Mouse (Mus musculus) limb, embryonic 12.5 days (tissue): Measurements from ENCODE around the gene Olfr221. TPM values are rescaled to one million over a fixed set of nuclear protein-coding genes. Genes with fewer than 3 reads are reported as not detected.

ENCODE experiments used
- ATAC-seq: fragments of 200-750 bp; cut with Nextera tagmentation; 2 replicates; pipeline ENCODE4 v1.8.0; 2017; ENCODE audit warnings: low read depth, moderate TSS enrichment; ENCODE audit not compliant: insufficient number of reproducible peaks, insufficient read depth, low FRiP score, low TSS enrichment
- H3K27ac ChIP-seq: fragments of 300-500 bp; sonication (generic); 2 replicates; pipeline ENCODE4 v1.5.1; 2016; ENCODE audit warnings: mild to moderate bottlenecking, moderate library complexity
- H3K27me3 ChIP-seq: fragments of 300-500 bp; sonication (generic); 2 replicates; pipeline ENCODE4 v1.6.1; 2016; ENCODE audit warnings: mild to moderate bottlenecking, moderate library complexity
- H3K36me3 ChIP-seq: fragments of 300-500 bp; sonication (generic); 2 replicates; pipeline ENCODE4 v1.6.1; 2016; ENCODE audit warnings: mild to moderate bottlenecking, moderate library complexity
- H3K4me1 ChIP-seq: fragments of 300-500 bp; sonication (generic); replicated peaks from 2 replicates; pipeline ENCODE4 v1.6.1; 2016
- H3K4me2 ChIP-seq: fragments of 300-500 bp; sonication (generic); 2 replicates; pipeline ENCODE4 v1.6.1; 2016; ENCODE audit warnings: mild to moderate bottlenecking, moderate library complexity
- H3K4me3 ChIP-seq: fragments of 300-500 bp; sonication (generic); replicated peaks from 2 replicates; pipeline ENCODE4 v1.5.1; 2016; ENCODE audit warnings: mild to moderate bottlenecking
- H3K9ac ChIP-seq: fragments of 300-500 bp; sonication (generic); replicated peaks from 2 replicates; pipeline ENCODE4 v1.6.1; 2016; ENCODE audit warnings: mild to moderate bottlenecking, moderate library complexity
- H3K9me3 ChIP-seq: fragments of 300-500 bp; sonication (generic); 2 replicates; pipeline ENCODE4 v1.6.1; 2016; ENCODE audit warnings: mild to moderate bottlenecking, moderate library complexity
- WGBS: fragments of 180-500 bp; shearing (Covaris S2); methylation state at CpG from one replicate; pipeline ENCODE4 v1.1.7; 2016; 5-methylcytosine and 5-hydroxymethylcytosine counted together
- polyA plus RNA-seq: library from polyadenylated mRNA; unstranded; fragments of >200 nt; fragmentation: Nextera tagmentation; extraction: Ambion mirVana; gene quantifications from 2 replicates; pipeline ENCODE4 v1.2.1, GENCODE M21; 2016

Gene Olfr221
- polyA plus RNA-seq, 1 experiment from 2014 or later: not detected

GRCm38 (mm10) chr14:52019051-52019589 is 23.1 kb downstream of the Olfr221 start:
- ATAC-seq: peak; percentile 3
- no peaks in the 10 kb centered on the region for H3K27me3 ChIP-seq
- peak overlapping the region; percentile 65 for H3K4me3 ChIP-seq
- peaks cover 41% of the 10 kb centered on the region for H3K4me1 ChIP-seq
- no peaks in the 10 kb centered on the region for H3K36me3 ChIP-seq
- peak overlapping the region; percentile 99 for H3K27ac ChIP-seq
- H3K9ac ChIP-seq: peak overlapping the region; percentile 87
- peak overlapping the region; percentile 66 for H3K4me2 ChIP-seq
- H3K9me3 ChIP-seq: no peaks in the 10 kb centered on the region
- 36% methylated on average over 12 of the region's 12 CpGs for WGBS

- H3K9ac ChIP-seq: peak overlapping the region; percentile 87; the same call in 1 of the 2 replicates
- no peaks in the 10 kb centered on the region for H3K36me3 ChIP-seq
- whole genome bisulfite sequencing: 87% methylated on average over 15 of the region's 15 CpGs
- H3K27me3 ChIP-seq: no peaks in the 10 kb centered on the region
- no peak for ATAC-seq
- peak overlapping the region; percentile 99; the same call in 1 of the 2 replicates for H3K27ac ChIP-seq
- H3K4me3 ChIP-seq: peak overlapping the region; percentile 65
- H3K4me1 ChIP-seq: peaks cover 41% of the 10 kb centered on the region
- H3K9me3 ChIP-seq: no peaks in the 10 kb centered on the region
- peak overlapping the region; percentile 66 for H3K4me2 ChIP-seq
Observed at GRCm38 (mm10) chr14:52018248-52019050, 23.8 kb downstream of the Olfr221 start.

- H3K9me3 ChIP-seq: no peaks in the 10 kb centered on the region
- H3K4me3 ChIP-seq: no peak overlapping the region
- no peak overlapping the region for H3K27ac ChIP-seq
- no peak overlapping the region for H3K9ac ChIP-seq
- peaks cover 44% of the 10 kb centered on the region for H3K4me1 ChIP-seq
- 73% methylated on average over 4 of the region's 4 CpGs for WGBS
- H3K4me2 ChIP-seq: no peak overlapping the region
- no peak for ATAC-seq
- H3K36me3 ChIP-seq: no peaks in the 10 kb centered on the region
- H3K27me3 ChIP-seq: no peaks in the 10 kb centered on the region
Observed at GRCm38 (mm10) chr14:52017662-52018061, 24.6 kb downstream of the Olfr221 start.

- H3K4me1 ChIP-seq: peaks cover 45% of the 10 kb centered on the region
- no peak overlapping the region for H3K4me3 ChIP-seq
- no peaks in the 10 kb centered on the region for H3K27me3 ChIP-seq
- no peaks in the 10 kb centered on the region for H3K9me3 ChIP-seq
- no peak for ATAC-seq
- H3K4me2 ChIP-seq: no peak overlapping the region
- WGBS: 78% methylated on average over 13 of the region's 13 CpGs
- H3K36me3 ChIP-seq: no peaks in the 10 kb centered on the region
- no peak overlapping the region for H3K27ac ChIP-seq
- H3K9ac ChIP-seq: peak overlapping the region; percentile 27; the same call in 1 of the 2 replicates
Observed at GRCm38 (mm10) chr14:52016625-52017405, 25.4 kb downstream of the Olfr221 start.

GRCm38 (mm10) chr14:52015445-52016100 is 26.7 kb downstream of the Olfr221 start, which contains the start of gene Tmem253:
Tmem253 (plus strand) TSS chr14:52015658.
- peak within 1 kb of the TSS; percentile 89 for H3K9ac ChIP-seq
- H3K27me3 ChIP-seq: no peaks in the 10 kb centered on the region
- peaks cover 48% of the 10 kb centered on the region for H3K4me1 ChIP-seq
- H3K36me3 ChIP-seq: no peaks in the 10 kb centered on the region
- 41% methylated on average over 6 of the region's 6 CpGs for WGBS
- peak within 1 kb of the TSS; percentile 60 for H3K4me2 ChIP-seq
- no peak for ATAC-seq
- peak within 1 kb of the TSS; percentile 67 for H3K4me3 ChIP-seq
- no peaks in the 10 kb centered on the region for H3K9me3 ChIP-seq
- H3K27ac ChIP-seq: peak within 1 kb of the TSS; percentile 96

- no peak for ATAC-seq
- Histone ChIP-seq H3K4me3 (peak overlapping the region; percentile 67), H3K36me3 (no peaks in the 10 kb centered on the region), H3K4me2 (peak overlapping the region; percentile 60), H3K27ac (peak overlapping the region; percentile 96), H3K4me1 (peaks cover 55% of the 10 kb centered on the region), H3K27me3 (no peaks in the 10 kb centered on the region), H3K9me3 (no peaks in the 10 kb centered on the region), H3K9ac (peak overlapping the region; percentile 89)
- under 1% methylated on average over 14 of the region's 28 CpGs for WGBS
Observed at GRCm38 (mm10) chr14:52014761-52015311, 27.4 kb downstream of the Olfr221 start.

- peak overlapping the region; percentile 67 for H3K4me3 ChIP-seq
- no peaks in the 10 kb centered on the region for H3K9me3 ChIP-seq
- H3K27me3 ChIP-seq: no peaks in the 10 kb centered on the region
- peak overlapping the region; percentile 89 for H3K9ac ChIP-seq
- peaks cover 60% of the 10 kb centered on the region for H3K4me1 ChIP-seq
- H3K4me2 ChIP-seq: peak overlapping the region; percentile 60
- H3K27ac ChIP-seq: peak overlapping the region; percentile 96
- peaks cover 3% of the 10 kb centered on the region; the same call in 1 of the 2 replicates for H3K36me3 ChIP-seq
- 7% methylated on average over 5 of the region's 80 CpGs for WGBS
- no peak for ATAC-seq
Observed at GRCm38 (mm10) chr14:52014271-52014760, 27.9 kb downstream of the Olfr221 start.

- under 1% methylated on average over 19 of the region's 24 CpGs for WGBS
- Histone ChIP-seq H3K4me3 (peak overlapping the region; percentile 67), H3K4me2 (peak overlapping the region; percentile 60), H3K9ac (peak overlapping the region; percentile 89), H3K4me1 (peaks cover 61% of the 10 kb centered on the region), H3K27me3 (no peaks in the 10 kb centered on the region), H3K27ac (peak overlapping the region; percentile 96), H3K36me3 (peaks cover 9% of the 10 kb centered on the region; the same call in 1 of the 2 replicates), H3K9me3 (no peaks in the 10 kb centered on the region)
- peak; percentile 18; the same call in 1 of the 2 replicates for ATAC-seq
Observed at GRCm38 (mm10) chr14:52013771-52014219, 28.5 kb downstream of the Olfr221 start.

GRCm38 (mm10) chr14:52013021-52013610 is 29.1 kb downstream of the Olfr221 start:
- Histone ChIP-seq H3K27ac (peak overlapping the region; percentile 96), H3K9me3 (no peaks in the 10 kb centered on the region), H3K4me2 (peak overlapping the region; percentile 60), H3K4me3 (peak overlapping the region; percentile 67), H3K27me3 (no peaks in the 10 kb centered on the region), H3K36me3 (peaks cover 15% of the 10 kb centered on the region), H3K4me1 (peaks cover 63% of the 10 kb centered on the region), H3K9ac (peak overlapping the region; percentile 89)
- 49% methylated on average over 8 of the region's 8 CpGs for WGBS
- no peak for ATAC-seq

- H3K4me1 ChIP-seq: peaks cover 63% of the 10 kb centered on the region
- ATAC-seq: no peak
- no peaks in the 10 kb centered on the region for H3K27me3 ChIP-seq
- peak overlapping the region; percentile 96 for H3K27ac ChIP-seq
- peak overlapping the region; percentile 60 for H3K4me2 ChIP-seq
- no peak overlapping the region for H3K9ac ChIP-seq
- H3K36me3 ChIP-seq: peaks cover 17% of the 10 kb centered on the region
- H3K4me3 ChIP-seq: no peak overlapping the region
- WGBS: 56% methylated on average over 5 of the region's 5 CpGs
- H3K9me3 ChIP-seq: no peaks in the 10 kb centered on the region
Observed at GRCm38 (mm10) chr14:52012553-52012952, 29.7 kb downstream of the Olfr221 start.
